Mouse (Mus musculus): ENCODE measurements around the gene Cntn5. TPM values are rescaled to one million over a fixed set of nuclear protein-coding genes. Genes with fewer than 3 reads are reported as not detected.

The Cntn5 gene
- polyA plus RNA-seq, 1 experiment from 2014 or later = 0.65 TPM

DNA sequence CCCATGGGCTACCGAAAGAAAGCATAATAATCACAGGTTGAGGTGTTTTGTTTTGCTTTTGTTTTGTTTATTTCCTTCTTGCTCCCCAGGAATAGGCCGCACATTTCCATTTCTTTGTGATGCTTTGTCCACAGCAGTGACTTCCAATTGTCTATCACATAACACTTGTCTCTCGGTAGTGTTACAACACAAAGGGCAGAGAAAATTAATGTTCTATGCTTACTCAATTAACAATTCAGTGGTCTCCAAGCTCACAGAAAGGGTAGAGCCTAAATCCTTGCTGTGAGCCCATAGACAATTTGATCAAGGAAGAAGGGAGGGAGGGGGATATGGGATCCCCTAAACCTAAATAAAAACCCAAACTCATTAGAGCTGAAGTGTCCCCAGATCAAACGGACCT, 671.2 kb downstream of the Cntn5 start:
- no peak overlapping the region for H3K27ac ChIP-seq (ENCODE audit: low read depth, low read length)
- 0 out of 2 replicates have a peak, but pooled peaks cover 3% of the 10 kb centered on the region for H3K9me3 ChIP-seq (ENCODE audit: control insufficient read depth, low read length)
- no peak overlapping the region for H3K9ac ChIP-seq (ENCODE audit: low read depth, low read length)
- no peak overlapping the region for H3K4me3 ChIP-seq (ENCODE audit: low read length)
- H3K4me2 ChIP-seq (replicated peaks; ENCODE audit: low read depth, low read length) = no peak overlapping the region
- 88% methylated on average over 4 of the region's 4 CpGs for WGBS
- H3K27me3 ChIP-seq (ENCODE audit: control insufficient read depth, insufficient read depth, low read length) = no peaks in the 10 kb centered on the region
- no peaks in the 10 kb centered on the region for H3K4me1 ChIP-seq (ENCODE audit: control insufficient read depth, insufficient read depth, low read length)
- ATAC-seq (ENCODE audit: low FRiP score, low TSS enrichment) = no peak
- no peaks in the 10 kb centered on the region for H3K36me3 ChIP-seq (ENCODE audit: control insufficient read depth, insufficient read depth, low read length)

GRCm38 (mm10) chr9:10232066-10232465, 672.5 kb downstream of the Cntn5 start:
- H3K9ac ChIP-seq (ENCODE audit: low read depth, low read length) = no peak overlapping the region
- no peak overlapping the region for H3K4me2 ChIP-seq (replicated peaks; ENCODE audit: low read depth, low read length)
- 72% methylated on average over 1 of the region's 1 CpGs for WGBS
- no peak for ATAC-seq (ENCODE audit: low FRiP score, low TSS enrichment)
- no peaks in the 10 kb centered on the region for H3K9me3 ChIP-seq (ENCODE audit: control insufficient read depth, low read length)
- H3K4me3 ChIP-seq (ENCODE audit: low read length) = no peak overlapping the region
- H3K27ac ChIP-seq (ENCODE audit: low read depth, low read length) = no peak overlapping the region
- H3K27me3 ChIP-seq (ENCODE audit: control insufficient read depth, insufficient read depth, low read length) = no peaks in the 10 kb centered on the region
- no peaks in the 10 kb centered on the region for H3K4me1 ChIP-seq (ENCODE audit: control insufficient read depth, insufficient read depth, low read length)
- no peaks in the 10 kb centered on the region for H3K36me3 ChIP-seq (ENCODE audit: control insufficient read depth, insufficient read depth, low read length)

GRCm38 (mm10) chr9:10230973-10231372, 673.6 kb downstream of the Cntn5 start:
- H3K36me3 ChIP-seq (ENCODE audit: control insufficient read depth, insufficient read depth, low read length) = no peaks in the 10 kb centered on the region
- no peak overlapping the region for H3K27ac ChIP-seq (ENCODE audit: low read depth, low read length)
- no peak overlapping the region for H3K4me3 ChIP-seq (ENCODE audit: low read length)
- no peak for ATAC-seq (ENCODE audit: low FRiP score, low TSS enrichment)
- H3K27me3 ChIP-seq (ENCODE audit: control insufficient read depth, insufficient read depth, low read length) = no peaks in the 10 kb centered on the region
- no peak overlapping the region for H3K4me2 ChIP-seq (replicated peaks; ENCODE audit: low read depth, low read length)
- no peaks in the 10 kb centered on the region for H3K4me1 ChIP-seq (ENCODE audit: control insufficient read depth, insufficient read depth, low read length)
- H3K9me3 ChIP-seq (ENCODE audit: control insufficient read depth, low read length) = no peaks in the 10 kb centered on the region
- no peak overlapping the region for H3K9ac ChIP-seq (ENCODE audit: low read depth, low read length)

DNA sequence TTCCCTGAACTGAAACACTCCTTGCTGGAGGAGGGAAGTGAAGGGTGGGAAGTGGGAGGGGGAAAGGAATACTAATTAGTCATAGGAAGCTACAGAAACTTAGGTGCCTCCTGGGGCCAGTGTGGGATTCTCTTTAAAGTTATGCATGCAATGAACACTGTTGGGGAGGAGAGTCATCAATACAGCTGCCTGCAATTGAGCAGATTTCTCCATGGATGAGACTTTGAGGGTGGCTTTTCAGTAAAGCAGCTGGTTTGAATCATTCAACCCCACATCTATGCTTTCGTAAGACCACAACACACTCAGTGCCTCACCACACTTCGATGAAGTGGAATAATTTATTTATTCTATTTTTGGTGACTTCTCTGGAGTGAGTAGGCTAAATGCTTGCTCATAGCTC, 674.9 kb downstream of the Cntn5 start:
- H3K27ac ChIP-seq (ENCODE audit: low read depth, low read length) = no peak overlapping the region
- H3K9ac ChIP-seq (ENCODE audit: low read depth, low read length) = no peak overlapping the region
- ATAC-seq (ENCODE audit: low FRiP score, low TSS enrichment) = no peak
- no peaks in the 10 kb centered on the region for H3K27me3 ChIP-seq (ENCODE audit: control insufficient read depth, insufficient read depth, low read length)
- no peaks in the 10 kb centered on the region for H3K9me3 ChIP-seq (ENCODE audit: control insufficient read depth, low read length)
- H3K4me2 ChIP-seq (replicated peaks; ENCODE audit: low read depth, low read length) = no peak overlapping the region
- 59% methylated on average over 2 of the region's 2 CpGs for WGBS
- H3K4me3 ChIP-seq (ENCODE audit: low read length) = no peak overlapping the region
- H3K4me1 ChIP-seq (ENCODE audit: control insufficient read depth, insufficient read depth, low read length) = no peaks in the 10 kb centered on the region
- H3K36me3 ChIP-seq (ENCODE audit: control insufficient read depth, insufficient read depth, low read length) = no peaks in the 10 kb centered on the region

DNA sequence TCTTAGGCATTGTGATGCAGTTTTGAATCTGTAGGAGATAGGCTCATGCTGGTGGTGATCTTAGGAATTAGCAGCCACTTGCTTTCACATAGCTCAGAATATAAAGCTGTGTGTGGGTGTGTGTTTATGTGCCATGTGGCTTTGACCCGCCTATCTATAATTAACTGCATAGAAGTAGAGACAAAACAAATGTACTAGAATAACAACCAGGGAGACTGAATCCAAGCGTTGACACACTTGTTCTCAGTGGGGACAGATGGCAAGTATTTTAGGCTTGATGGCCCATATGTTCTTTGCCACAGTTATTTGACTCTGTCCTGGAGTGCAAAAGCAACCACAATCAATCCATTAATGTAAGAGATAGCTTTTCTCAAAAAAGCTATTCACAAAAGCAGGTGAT, 678.6 kb downstream of the Cntn5 start:
- ATAC-seq (ENCODE audit: low FRiP score, low TSS enrichment) = no peak
- Histone ChIP-seq H3K27me3 (ENCODE audit: control insufficient read depth, insufficient read depth, low read length) (no peaks in the 10 kb centered on the region), H3K4me2 (replicated peaks; ENCODE audit: low read depth, low read length) (no peak overlapping the region), H3K9ac (ENCODE audit: low read depth, low read length) (no peak overlapping the region), H3K36me3 (ENCODE audit: control insufficient read depth, insufficient read depth, low read length) (no peaks in the 10 kb centered on the region), H3K9me3 (ENCODE audit: control insufficient read depth, low read length) (no peaks in the 10 kb centered on the region), H3K4me1 (ENCODE audit: control insufficient read depth, insufficient read depth, low read length) (no peaks in the 10 kb centered on the region), H3K4me3 (ENCODE audit: low read length) (no peak overlapping the region), H3K27ac (ENCODE audit: low read depth, low read length) (no peak overlapping the region)
- 31% methylated on average over 2 of the region's 2 CpGs for WGBS

DNA sequence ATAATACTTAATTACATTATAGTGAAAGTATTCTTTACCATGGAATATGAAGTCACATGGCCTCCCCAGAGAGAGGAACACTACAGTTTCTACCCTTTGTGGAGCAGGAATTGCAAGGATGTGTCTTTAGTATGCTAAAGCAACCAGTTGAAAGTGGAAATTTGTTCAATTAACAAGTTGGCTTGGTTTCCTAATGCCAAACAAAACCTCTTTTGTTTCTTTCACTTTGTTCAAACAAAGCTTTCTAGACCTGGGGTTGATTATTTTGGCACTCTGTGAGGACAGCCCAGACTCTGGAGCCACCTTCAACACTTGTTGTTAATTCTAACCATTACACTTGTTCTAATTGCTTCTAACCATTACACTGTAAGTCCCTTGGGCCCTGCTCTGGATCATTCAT, 718.5 kb downstream of the Cntn5 start:
- H3K9ac ChIP-seq (ENCODE audit: low read depth, low read length) = no peak overlapping the region
- H3K4me2 ChIP-seq (replicated peaks; ENCODE audit: low read depth, low read length) = no peak overlapping the region
- H3K27me3 ChIP-seq (ENCODE audit: control insufficient read depth, insufficient read depth, low read length) = no peaks in the 10 kb centered on the region
- no peaks in the 10 kb centered on the region for H3K36me3 ChIP-seq (ENCODE audit: control insufficient read depth, insufficient read depth, low read length)
- H3K27ac ChIP-seq (ENCODE audit: low read depth, low read length) = no peak overlapping the region
- no peak for ATAC-seq (ENCODE audit: low FRiP score, low TSS enrichment)
- no peak overlapping the region for H3K4me3 ChIP-seq (ENCODE audit: low read length)
- no peaks in the 10 kb centered on the region for H3K9me3 ChIP-seq (ENCODE audit: control insufficient read depth, low read length)
- no peaks in the 10 kb centered on the region for H3K4me1 ChIP-seq (ENCODE audit: control insufficient read depth, insufficient read depth, low read length)

DNA sequence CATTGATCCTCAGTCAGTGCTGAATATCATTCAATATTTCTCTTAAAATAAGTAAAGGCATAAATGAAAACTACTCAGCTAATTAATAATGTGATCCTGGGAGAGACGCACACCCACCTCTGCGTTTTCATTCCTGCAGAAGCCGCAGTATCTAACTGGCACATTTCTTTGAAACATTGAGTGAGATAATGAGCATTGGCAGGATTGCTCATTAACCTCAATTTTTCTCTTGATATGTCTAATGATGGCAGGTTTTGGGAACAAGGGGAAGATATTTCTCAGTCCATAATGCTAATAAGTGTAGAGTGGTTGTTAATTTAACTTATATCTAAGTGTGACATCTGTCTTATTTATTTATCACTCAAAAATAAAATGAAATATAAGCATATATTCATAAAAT, 734.0 kb downstream of the Cntn5 start:
- Histone ChIP-seq H3K9me3 (ENCODE audit: control insufficient read depth, low read length) (no peaks in the 10 kb centered on the region), H3K4me2 (replicated peaks; ENCODE audit: low read depth, low read length) (no peak overlapping the region), H3K9ac (ENCODE audit: low read depth, low read length) (no peak overlapping the region), H3K4me1 (ENCODE audit: control insufficient read depth, insufficient read depth, low read length) (no peaks in the 10 kb centered on the region), H3K27ac (ENCODE audit: low read depth, low read length) (no peak overlapping the region), H3K36me3 (ENCODE audit: control insufficient read depth, insufficient read depth, low read length) (no peaks in the 10 kb centered on the region), H3K4me3 (ENCODE audit: low read length) (no peak overlapping the region), H3K27me3 (ENCODE audit: control insufficient read depth, insufficient read depth, low read length) (no peaks in the 10 kb centered on the region)
- WGBS = 89% methylated on average over 3 of the region's 3 CpGs
- no peak for ATAC-seq (ENCODE audit: low FRiP score, low TSS enrichment)

GRCm38 (mm10) chr9:10121350-10122057, 783.1 kb downstream of the Cntn5 start:
- no peak for ATAC-seq (ENCODE audit: low FRiP score, low TSS enrichment)
- WGBS = 91% methylated on average over 1 of the region's 1 CpGs

DNA sequence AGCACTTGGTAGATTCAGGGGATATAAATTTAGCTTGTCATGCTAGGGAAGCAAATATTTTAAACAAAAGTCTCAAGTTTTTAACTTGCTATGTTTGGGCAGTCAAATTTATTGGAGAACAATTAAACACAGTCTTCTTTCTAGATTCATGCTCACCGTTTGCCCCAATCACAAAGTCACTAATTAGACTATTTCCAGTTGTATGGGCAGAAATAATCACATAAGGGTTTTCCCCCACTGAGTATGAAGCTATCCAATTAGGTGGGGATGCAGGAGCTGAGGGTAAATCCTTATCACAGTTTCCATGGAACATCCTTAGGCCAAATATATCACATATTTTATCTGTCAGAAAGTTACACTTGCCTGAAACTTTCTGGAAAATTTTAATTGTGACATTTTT, 788.0 kb downstream of the Cntn5 start:
- Histone ChIP-seq H3K4me3 (ENCODE audit: low read length) (no peak overlapping the region), H3K27me3 (ENCODE audit: control insufficient read depth, insufficient read depth, low read length) (no peaks in the 10 kb centered on the region), H3K27ac (ENCODE audit: low read depth, low read length) (no peak overlapping the region), H3K9me3 (ENCODE audit: control insufficient read depth, low read length) (no peaks in the 10 kb centered on the region), H3K9ac (ENCODE audit: low read depth, low read length) (no peak overlapping the region), H3K36me3 (ENCODE audit: control insufficient read depth, insufficient read depth, low read length) (no peaks in the 10 kb centered on the region), H3K4me2 (replicated peaks; ENCODE audit: low read depth, low read length) (no peak overlapping the region), H3K4me1 (ENCODE audit: control insufficient read depth, insufficient read depth, low read length) (no peaks in the 10 kb centered on the region)
- ATAC-seq (ENCODE audit: low FRiP score, low TSS enrichment) = no peak
- WGBS = 84% methylated on average over 1 of the region's 1 CpGs

More at GRCm38 (mm10) chr9:10121350-10122057, 783.1 kb downstream of the Cntn5 start:
- Histone ChIP-seq H3K4me3 (ENCODE audit: low read length) (no peak overlapping the region), H3K9ac (ENCODE audit: low read depth, low read length) (no peak overlapping the region), H3K36me3 (ENCODE audit: control insufficient read depth, insufficient read depth, low read length) (no peaks in the 10 kb centered on the region), H3K27ac (ENCODE audit: low read depth, low read length) (no peak overlapping the region), H3K27me3 (ENCODE audit: control insufficient read depth, insufficient read depth, low read length) (no peaks in the 10 kb centered on the region), H3K4me1 (ENCODE audit: control insufficient read depth, insufficient read depth, low read length) (no peaks in the 10 kb centered on the region), H3K4me2 (replicated peaks; ENCODE audit: low read depth, low read length) (no peak overlapping the region), H3K9me3 (ENCODE audit: control insufficient read depth, low read length) (no peaks in the 10 kb centered on the region)

All from kidney, embryonic 14.5 days (tissue).